8 mouse cellular contexts compared by ENCODE assay signal in the genomic region with DNA sequence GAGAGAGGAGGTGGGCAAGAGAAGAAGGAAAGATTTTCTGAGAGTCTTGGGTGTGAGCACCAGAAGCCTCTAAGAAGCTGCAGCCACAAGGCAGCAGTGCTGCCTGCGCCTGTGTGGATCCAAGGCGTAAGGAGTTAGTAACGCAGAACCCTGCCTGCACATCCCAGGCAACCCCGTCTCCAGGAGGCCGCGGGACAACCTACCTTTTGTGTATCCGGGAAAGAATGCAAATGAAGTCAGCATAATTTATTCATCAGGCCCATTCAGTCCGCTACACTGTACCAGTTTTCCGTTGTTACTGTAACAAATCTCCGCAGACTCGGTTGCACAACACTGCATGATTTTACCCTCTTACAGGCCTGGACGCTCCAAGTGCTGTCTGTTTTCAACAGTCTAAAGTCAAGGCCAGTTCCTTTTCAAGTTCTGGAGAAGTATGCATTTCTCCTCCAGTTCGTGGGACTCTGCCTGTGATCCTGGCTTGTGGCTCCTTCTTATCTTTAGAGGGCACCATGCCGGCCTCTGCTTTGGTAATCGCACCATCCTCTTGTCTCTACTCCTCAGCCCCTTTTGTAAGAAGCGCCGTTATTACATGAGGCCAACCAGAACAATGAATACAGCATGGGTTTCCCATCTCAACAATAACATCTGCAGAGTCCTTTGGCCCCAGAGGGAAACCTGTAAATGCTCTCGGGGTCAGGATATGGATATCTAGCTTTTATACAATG.
A peak's percentile ranks its signal among the peaks of the same experiment; 100 is the strongest.
DNase-seq lines count a peak whose midpoint lies in the region; ATAC-seq and TF ChIP-seq lines count a peak whose summit lies in the region.

No protein-coding gene starts in this region.

- WGBS in hindbrain, postnatal 0 days = 13% methylated on average over 18 of the region's 18 CpGs

- no peaks in the 10 kb centered on the region for H3K36me3 ChIP-seq in erythroblast, embryonic 14.5 days (ENCODE audit: control insufficient read depth)
- no peaks in the 10 kb centered on the region for H3K36me3 ChIP-seq in hindbrain, postnatal 0 days (ENCODE audit: insufficient read depth, low read length)

- no peaks in the 10 kb centered on the region for H3K27me3 ChIP-seq in erythroblast, embryonic 14.5 days (ENCODE audit: control insufficient read depth)
- H3K27me3 ChIP-seq in hindbrain, postnatal 0 days (ENCODE audit: insufficient read depth, low read length) = no peaks in the 10 kb centered on the region

- peaks cover 9% of the 10 kb centered on the region for H3K4me1 ChIP-seq in erythroblast, embryonic 14.5 days (ENCODE audit: control insufficient read depth)
- peaks cover 7% of the 10 kb centered on the region; the same call in 1 of the 2 replicates for H3K4me1 ChIP-seq in hindbrain, postnatal 0 days (ENCODE audit: insufficient read depth, low read length)

- no peak overlapping the region for H3K9ac ChIP-seq in hindbrain, postnatal 0 days (replicated peaks; ENCODE audit: low read length)

- peak; percentile 34 for DNase-seq in c-Kit-positive CD71-positive TER-119-positive erythroid progenitor cells, embryonic 14.5 days (ENCODE audit: low spot score)
- DNase-seq in hindbrain, postnatal 0 days (ENCODE audit: low spot score) = peak; percentile 67
- peak; percentile 34 for DNase-seq in neural tube, embryonic 10.5 days (ENCODE audit: extremely low spot score, low spot score)
- no peak for DNase-seq in spleen, adult 18-20 months
- DNase-seq in thymus, postnatal 0 days (ENCODE audit: low spot score) = no peak
- DNase-seq in cerebellum, postnatal 4 days (ENCODE audit: low spot score in 2 of 2) = no peak

- peaks cover 7% of the 10 kb centered on the region for H3K9me3 ChIP-seq in erythroblast, embryonic 14.5 days (ENCODE audit: control insufficient read depth, low read length)
- no peaks in the 10 kb centered on the region for H3K9me3 ChIP-seq in hindbrain, postnatal 0 days (ENCODE audit: low read length)

- ATAC-seq in erythroblast, adult 5-6 weeks (replicated peaks; ENCODE audit: low FRiP score, poor library complexity, severe bottlenecking) = no peak
- peak; percentile 84 for ATAC-seq in hindbrain, postnatal 0 days

- TF ChIP-seq CTCF in hindbrain, postnatal 0 days (IDR thresholded peaks at IDR 0.05; ENCODE audit: low read depth) = no peak

- H3K4me2 ChIP-seq in hindbrain, postnatal 0 days (ENCODE audit: low read depth, low read length) = peak overlapping the region; percentile 7; the same call in 1 of the 2 replicates

- 0 out of 2 replicates have a peak overlapping the region, but pooled peaks have one; percentile 3 for H3K27ac ChIP-seq in hindbrain, postnatal 0 days

- H3K4me3 ChIP-seq in erythroblast, embryonic 14.5 days (replicated peaks) = peak overlapping the region; percentile 24
- H3K4me3 ChIP-seq in hindbrain, postnatal 0 days (ENCODE audit: low read length) = no peak overlapping the region

Comparison
In these comparisons a context has a peak if more than half of its experiments do, and no peak if none do; other contexts are left out.
1. DNase-seq: peak in c-Kit-positive CD71-positive TER-119-positive erythroid progenitor cells, embryonic 14.5 days (single experiment), hindbrain, postnatal 0 days (single experiment) and neural tube, embryonic 10.5 days (single experiment); none in spleen, adult 18-20 months (0 of 2), thymus, postnatal 0 days (single experiment) and cerebellum, postnatal 4 days (0 of 2).